Mouse (Mus musculus) lung, postnatal 0 days (tissue): ENCODE results near the gene Nfkb2. TPM values are rescaled to one million over a fixed set of nuclear protein-coding genes. Genes with fewer than 3 reads are reported as not detected.

Source experiments
- ATAC-seq: fragments of 200-750 bp; cut with Nextera tagmentation; 2 replicates; pipeline ENCODE4 v1.8.0; 2017; ENCODE audit warnings: moderate library complexity
- DNase-seq: peaks from one replicate; pipeline ENCODE4 v3.0.0-alpha.2; 2016; ENCODE audit warnings: low spot score
- H3K27ac ChIP-seq: fragments of 300-500 bp; sonication (generic); 2 replicates; pipeline ENCODE4 v1.5.1; 2014; ENCODE audit warnings: antibody characterized with exemption, mild to moderate bottlenecking, low read length, mixed read lengths
- H3K27me3 ChIP-seq: fragments of 300-500 bp; sonication (generic); replicated peaks from 2 replicates; pipeline ENCODE4 v1.6.1; 2014; ENCODE audit warnings: low read length, mixed read lengths; ENCODE audit not compliant: insufficient read depth
- H3K36me3 ChIP-seq: fragments of 300-500 bp; sonication (generic); 2 replicates; pipeline ENCODE4 v1.6.1; 2014; ENCODE audit warnings: low read length, mixed read lengths; ENCODE audit not compliant: insufficient read depth
- H3K4me1 ChIP-seq: fragments of 300-500 bp; sonication (generic); 2 replicates; pipeline ENCODE4 v1.6.1; 2014; ENCODE audit warnings: antibody characterized with exemption, low read depth, low read length, mixed read lengths; ENCODE audit not compliant: insufficient read depth
- H3K4me2 ChIP-seq: fragments of 300-500 bp; sonication (generic); replicated peaks from 2 replicates; pipeline ENCODE4 v1.6.1; 2014; ENCODE audit warnings: low read depth, mild to moderate bottlenecking, low read length, moderate library complexity, mixed read lengths
- H3K4me3 ChIP-seq: fragments of 300-500 bp; sonication (generic); 2 replicates; pipeline ENCODE4 v1.5.1; 2014; ENCODE audit warnings: low read depth, low read length
- H3K9ac ChIP-seq: fragments of 300-500 bp; sonication (generic); replicated peaks from 2 replicates; pipeline ENCODE4 v1.6.1; 2014; ENCODE audit warnings: low read depth, mild to moderate bottlenecking
- H3K9me3 ChIP-seq: fragments of 300-500 bp; sonication (generic); 2 replicates; pipeline ENCODE4 v1.6.1; 2016; ENCODE audit warnings: low read length, mixed read lengths
- CTCF ChIP-seq: IDR thresholded peaks from 2 replicates; pipeline ENCODE4 v1.5.1; 2016; ENCODE audit warnings: antibody characterized with exemption, mild to moderate bottlenecking
- EP300 ChIP-seq: IDR thresholded peaks from 2 replicates; pipeline ENCODE4 v1.6.1; 2016; ENCODE audit warnings: antibody characterized with exemption, mild to moderate bottlenecking, control low read depth
- WGBS: fragments of 180-500 bp; shearing (Covaris S2); extraction: QIAGEN DNeasy Blood & Tissue Kit; methylation state at CpG from one replicate; pipeline ENCODE4 v1.1.7; 2014; 5-methylcytosine and 5-hydroxymethylcytosine counted together
- polyA plus RNA-seq: library from polyadenylated mRNA; unstranded; fragments of >200 nt; fragmentation: Nextera tagmentation; extraction: Ambion mirVana; gene quantifications from 2 replicates; pipeline ENCODE4 v1.2.1, GENCODE M21; 2015

Nfkb2 gene
- polyA plus RNA-seq, 1 experiment from 2014 or later: 12.5 TPM

DNA sequence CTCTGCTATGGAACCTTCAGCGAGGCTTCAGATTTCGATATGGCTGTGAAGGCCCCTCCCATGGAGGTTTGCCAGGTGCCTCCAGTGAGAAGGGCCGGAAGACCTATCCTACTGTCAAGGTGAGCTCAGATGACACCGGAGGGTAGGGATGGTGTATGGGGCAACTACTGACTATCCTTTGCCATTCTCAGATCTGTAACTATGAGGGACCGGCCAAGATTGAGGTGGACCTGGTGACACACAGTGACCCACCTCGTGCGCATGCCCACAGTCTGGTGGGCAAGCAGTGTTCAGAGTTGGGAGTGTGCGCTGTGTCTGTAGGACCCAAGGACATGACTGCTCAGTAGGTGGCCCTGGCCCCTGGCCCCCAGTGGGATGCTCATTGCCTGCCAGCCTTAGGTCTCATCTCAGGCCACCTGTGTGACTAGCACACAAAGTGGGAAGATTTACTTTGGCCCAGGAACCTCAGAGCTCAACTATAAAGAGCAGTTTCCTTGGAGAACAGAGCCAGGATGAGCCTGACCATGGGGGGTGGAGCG is 2.7 kb downstream of the Nfkb2 start:
- peaks cover 21% of the 10 kb centered on the region for H3K36me3 ChIP-seq
- H3K9me3 ChIP-seq: no peaks in the 10 kb centered on the region
- no peak overlapping the region for H3K9ac ChIP-seq
- no peak overlapping the region for H3K4me3 ChIP-seq
- H3K4me2 ChIP-seq: no peak overlapping the region
- H3K27ac ChIP-seq: no peak overlapping the region
- WGBS: 93% methylated on average over 9 of the region's 9 CpGs
- ATAC-seq (no peak), DNase-seq (no peak)
- peaks cover 6% of the 10 kb centered on the region; the same call in 1 of the 2 replicates for H3K4me1 ChIP-seq
- TF ChIP-seq CTCF (no peak), EP300 (no peak)
- H3K27me3 ChIP-seq: no peaks in the 10 kb centered on the region

DNA sequence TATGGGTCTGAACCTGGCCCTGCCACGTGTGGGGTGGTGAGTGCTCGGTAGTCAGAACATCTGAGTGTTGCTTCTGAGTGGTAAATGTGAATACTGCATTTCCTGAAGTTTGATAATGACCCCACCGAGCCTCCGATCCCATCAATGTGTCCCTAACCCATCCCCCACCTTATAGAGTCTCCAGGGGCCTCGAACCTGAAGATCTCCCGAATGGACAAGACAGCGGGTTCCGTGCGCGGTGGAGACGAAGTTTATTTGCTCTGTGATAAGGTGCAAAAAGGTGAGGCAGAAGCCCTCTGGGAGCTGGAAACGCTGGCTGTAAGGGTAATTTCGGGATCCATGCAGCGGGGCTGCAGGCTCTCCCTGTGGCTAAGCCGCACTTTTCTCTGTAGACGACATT is 3.7 kb downstream of the Nfkb2 start:
- Histone ChIP-seq H3K27ac (no peak overlapping the region), H3K9me3 (no peaks in the 10 kb centered on the region), H3K4me3 (no peak overlapping the region), H3K36me3 (peaks cover 24% of the 10 kb centered on the region), H3K4me1 (peaks cover 6% of the 10 kb centered on the region; the same call in 1 of the 2 replicates), H3K9ac (no peak overlapping the region), H3K27me3 (no peaks in the 10 kb centered on the region), H3K4me2 (no peak overlapping the region)
- TF ChIP-seq CTCF (no peak), EP300 (no peak)
- ATAC-seq (no peak), DNase-seq (no peak)
- WGBS: 85% methylated on average over 16 of the region's 16 CpGs

DNA sequence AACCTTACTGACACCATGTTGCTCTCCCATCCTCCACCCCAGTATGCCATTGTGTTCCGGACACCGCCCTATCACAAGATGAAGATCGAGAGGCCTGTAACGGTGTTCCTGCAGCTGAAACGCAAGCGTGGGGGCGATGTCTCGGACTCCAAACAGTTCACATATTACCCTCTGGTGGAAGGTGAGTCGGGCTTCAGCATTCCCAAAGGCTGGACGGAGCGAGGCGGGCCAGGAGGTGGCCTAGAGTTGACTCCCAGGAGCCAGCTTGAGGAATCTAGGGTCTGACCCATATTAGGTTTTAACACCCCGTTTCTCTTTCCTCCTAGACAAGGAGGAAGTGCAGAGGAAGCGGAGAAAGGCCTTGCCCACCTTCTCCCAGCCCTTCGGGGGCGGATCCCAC is 4.2 kb downstream of the Nfkb2 start:
- Histone ChIP-seq H3K9me3 (no peaks in the 10 kb centered on the region), H3K9ac (no peak overlapping the region), H3K4me1 (peaks cover 6% of the 10 kb centered on the region; the same call in 1 of the 2 replicates), H3K4me2 (no peak overlapping the region), H3K36me3 (peaks cover 24% of the 10 kb centered on the region), H3K27ac (no peak overlapping the region), H3K4me3 (no peak overlapping the region), H3K27me3 (no peaks in the 10 kb centered on the region)
- 75% methylated on average over 16 of the region's 16 CpGs for WGBS
- ATAC-seq (no peak), DNase-seq (no peak)
- TF ChIP-seq CTCF: no peak
- TF ChIP-seq EP300: no peak

DNA sequence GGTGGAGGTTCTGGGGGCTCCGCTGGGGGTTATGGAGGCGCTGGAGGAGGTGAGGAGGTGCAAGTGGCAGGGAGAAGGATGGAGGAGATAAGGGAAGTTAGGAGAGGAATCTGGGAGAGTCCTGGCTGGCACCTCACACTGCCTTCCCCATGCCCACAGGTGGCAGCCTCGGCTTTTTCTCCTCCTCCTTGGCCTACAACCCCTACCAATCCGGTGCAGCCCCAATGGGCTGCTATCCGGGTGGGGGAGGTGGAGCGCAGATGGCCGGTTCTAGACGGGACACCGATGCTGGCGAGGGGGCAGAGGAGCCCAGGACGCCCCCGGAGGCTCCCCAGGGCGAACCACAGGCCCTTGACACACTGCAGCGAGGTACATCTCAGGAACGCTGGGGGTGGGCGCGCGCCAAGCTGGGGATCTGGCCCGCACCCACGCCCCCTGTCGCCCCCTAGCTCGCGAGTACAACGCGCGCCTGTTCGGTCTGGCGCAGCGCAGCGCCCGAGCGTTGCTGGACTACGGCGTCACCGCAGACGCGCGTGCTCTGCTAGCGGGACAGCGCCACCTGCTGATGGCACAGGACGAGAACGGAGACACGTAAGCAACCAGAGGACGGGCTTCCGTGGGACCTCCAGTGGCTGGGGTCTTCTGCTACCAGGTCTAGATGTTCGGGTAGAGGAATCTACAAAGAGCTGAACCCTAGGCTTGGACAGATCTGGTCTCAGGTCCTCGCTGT is 4.8 kb downstream of the Nfkb2 start:
- WGBS: 1% methylated on average over 42 of the region's 47 CpGs
- H3K27me3 ChIP-seq: peaks cover 2% of the 10 kb centered on the region

DNA sequence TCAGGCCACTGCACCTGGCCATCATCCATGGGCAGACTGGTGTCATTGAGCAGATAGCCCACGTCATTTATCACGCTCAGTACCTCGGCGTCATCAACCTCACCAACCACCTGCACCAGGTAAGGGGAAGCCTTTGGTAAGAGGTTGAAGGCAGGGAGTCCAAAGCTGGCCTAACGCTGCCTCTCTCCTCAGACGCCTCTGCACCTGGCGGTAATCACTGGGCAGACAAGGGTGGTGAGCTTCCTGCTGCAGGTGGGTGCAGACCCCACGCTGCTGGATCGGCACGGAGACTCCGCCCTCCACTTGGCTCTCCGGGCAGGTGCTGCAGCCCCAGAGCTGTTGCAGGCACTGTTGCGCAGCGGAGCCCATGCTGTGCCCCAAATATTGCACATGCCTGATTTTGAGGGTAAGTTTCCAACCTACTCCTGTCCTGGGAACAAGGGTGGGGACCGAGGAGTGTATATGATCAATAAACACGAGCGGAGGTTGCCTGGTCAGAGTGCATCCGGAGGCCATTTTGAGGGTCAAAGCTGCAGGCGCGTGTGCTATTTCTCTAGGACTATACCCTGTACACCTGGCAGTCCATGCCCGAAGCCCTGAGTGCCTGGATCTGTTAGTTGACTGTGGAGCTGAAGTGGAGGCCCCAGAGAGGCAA is 5.7 kb downstream of the Nfkb2 start:
- H3K9me3 ChIP-seq: no peaks in the 10 kb centered on the region
- H3K36me3 ChIP-seq: peaks cover 24% of the 10 kb centered on the region
- DNase-seq (no peak), ATAC-seq (no peak)
- no peak overlapping the region for H3K4me3 ChIP-seq
- H3K27ac ChIP-seq: no peak overlapping the region
- no peak overlapping the region for H3K9ac ChIP-seq
- H3K4me1 ChIP-seq: peaks cover 6% of the 10 kb centered on the region; the same call in 1 of the 2 replicates
- TF ChIP-seq CTCF (no peak), EP300 (no peak)
- H3K4me2 ChIP-seq: no peak overlapping the region
- 78% methylated on average over 21 of the region's 21 CpGs for WGBS
- peaks cover 10% of the 10 kb centered on the region for H3K27me3 ChIP-seq

More for the DNA sequence above, 4.8 kb downstream of the Nfkb2 start:
- peak; percentile 88 for DNase-seq
- H3K4me2 ChIP-seq: peak overlapping the region; percentile 56
- no peak overlapping the region for H3K9ac ChIP-seq
- peaks cover 6% of the 10 kb centered on the region; the same call in 1 of the 2 replicates for H3K4me1 ChIP-seq
- 0 out of 2 replicates have a peak, but pooled peaks have one; percentile 3 for ATAC-seq
- peak overlapping the region; percentile 16; the same call in 1 of the 2 replicates for H3K4me3 ChIP-seq
- H3K27ac ChIP-seq: no peak overlapping the region
- H3K9me3 ChIP-seq: no peaks in the 10 kb centered on the region
- TF ChIP-seq EP300 (no peak), CTCF (peak; percentile 99)
- H3K36me3 ChIP-seq: peaks cover 24% of the 10 kb centered on the region

DNA sequence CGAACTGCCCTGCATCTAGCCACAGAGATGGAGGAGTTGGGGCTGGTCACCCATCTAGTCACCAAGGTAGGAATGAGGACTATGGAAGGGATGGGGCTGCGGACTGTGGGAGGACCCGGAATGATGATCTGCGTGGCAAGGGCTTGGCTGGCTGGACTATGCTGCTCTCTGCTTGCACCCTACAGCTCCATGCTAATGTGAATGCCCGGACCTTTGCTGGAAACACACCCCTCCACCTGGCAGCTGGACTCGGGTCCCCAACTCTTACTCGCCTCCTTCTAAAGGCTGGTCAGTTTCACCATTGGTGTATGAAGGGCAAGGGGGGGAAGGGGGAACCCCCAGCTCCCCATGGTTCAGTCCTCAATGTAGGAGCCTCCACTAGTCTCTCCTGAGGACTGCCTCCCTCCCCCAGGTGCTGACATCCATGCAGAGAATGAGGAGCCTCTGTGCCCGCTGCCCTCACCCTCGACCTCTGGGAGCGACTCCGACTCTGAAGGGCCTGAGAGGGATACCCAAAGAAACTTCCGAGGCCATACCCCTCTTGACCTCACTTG is 6.3 kb downstream of the Nfkb2 start:
- no peak for TF ChIP-seq EP300
- TF ChIP-seq CTCF: no peak
- WGBS: 90% methylated on average over 12 of the region's 12 CpGs
- Histone ChIP-seq H3K4me1 (peaks cover 6% of the 10 kb centered on the region; the same call in 1 of the 2 replicates), H3K27me3 (peaks cover 16% of the 10 kb centered on the region), H3K4me2 (no peak overlapping the region), H3K9ac (no peak overlapping the region), H3K27ac (no peak overlapping the region), H3K9me3 (no peaks in the 10 kb centered on the region), H3K36me3 (peaks cover 24% of the 10 kb centered on the region), H3K4me3 (no peak overlapping the region)
- no peak for DNase-seq
- ATAC-seq: no peak
